Mouse (Mus musculus) layer of hippocampus, adult 9-11 months (tissue): ENCODE measurements around the gene Kcnj15.

ENCODE experiments used
- DNase-seq: peaks from one replicate; pipeline ENCODE4 v3.0.0; 2022

Kcnj15 gene

DNA sequence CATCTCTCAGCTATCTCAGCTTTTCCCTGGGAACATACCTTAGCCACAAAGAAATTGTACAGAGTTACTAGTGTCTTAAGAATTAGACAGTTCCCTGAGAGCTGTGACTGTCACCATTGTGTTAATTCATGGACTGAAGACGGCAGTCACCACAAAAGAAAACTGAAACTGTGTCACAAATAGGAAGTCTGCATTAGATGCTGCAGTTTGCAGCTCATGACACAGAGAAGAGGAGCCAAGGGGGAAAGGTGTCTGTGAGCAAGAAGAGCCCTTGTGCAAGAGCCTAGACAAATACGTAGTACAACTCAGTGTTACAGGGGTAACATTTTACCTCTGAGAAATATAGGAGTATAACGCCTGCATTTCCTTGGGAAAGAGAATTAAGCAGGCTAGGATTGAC, 40.3 kb downstream of the Kcnj15 start:
- peak; percentile 19 for DNase-seq

DNA sequence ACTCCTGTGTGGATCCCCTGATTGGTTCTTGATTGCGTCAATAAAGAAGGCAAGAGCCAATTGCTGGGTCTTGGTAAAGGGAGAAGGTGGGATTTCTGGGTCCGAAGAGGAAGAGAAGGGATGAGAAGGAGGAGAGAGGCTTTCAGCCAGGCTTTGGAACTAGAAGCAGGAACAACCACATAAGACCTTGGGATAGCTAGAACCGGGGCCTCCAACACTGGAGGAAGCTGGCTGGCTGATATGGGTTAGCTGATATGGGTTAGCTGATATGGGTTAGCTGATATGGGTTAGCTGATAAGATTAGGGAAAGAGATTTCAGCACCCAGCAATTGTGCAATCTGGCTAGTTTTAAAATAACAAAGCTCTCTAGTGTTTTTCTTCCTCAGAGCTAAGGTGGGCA, 44.3 kb downstream of the Kcnj15 start:
- DNase-seq: no peak

DNA sequence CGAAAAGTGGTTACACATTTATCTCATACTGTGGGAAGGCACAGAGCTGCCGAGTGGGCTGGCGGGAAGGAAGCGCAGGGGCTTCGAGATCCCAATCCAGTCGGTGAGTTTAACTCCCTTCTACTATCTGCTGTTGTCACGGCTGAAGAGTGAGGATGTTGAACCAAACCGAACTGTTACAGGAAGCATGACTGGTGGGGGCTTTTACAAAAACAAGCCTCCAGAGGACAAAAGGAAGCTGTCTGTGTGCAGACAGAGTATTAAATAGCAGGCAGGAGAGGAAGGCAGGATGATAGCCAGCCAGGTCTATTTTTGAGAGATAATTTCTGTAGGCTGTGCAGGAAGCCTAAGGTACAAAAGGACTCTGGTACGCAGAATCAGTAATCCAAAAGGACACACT, 46.3 kb downstream of the Kcnj15 start:
- DNase-seq: peak; percentile 28

DNA sequence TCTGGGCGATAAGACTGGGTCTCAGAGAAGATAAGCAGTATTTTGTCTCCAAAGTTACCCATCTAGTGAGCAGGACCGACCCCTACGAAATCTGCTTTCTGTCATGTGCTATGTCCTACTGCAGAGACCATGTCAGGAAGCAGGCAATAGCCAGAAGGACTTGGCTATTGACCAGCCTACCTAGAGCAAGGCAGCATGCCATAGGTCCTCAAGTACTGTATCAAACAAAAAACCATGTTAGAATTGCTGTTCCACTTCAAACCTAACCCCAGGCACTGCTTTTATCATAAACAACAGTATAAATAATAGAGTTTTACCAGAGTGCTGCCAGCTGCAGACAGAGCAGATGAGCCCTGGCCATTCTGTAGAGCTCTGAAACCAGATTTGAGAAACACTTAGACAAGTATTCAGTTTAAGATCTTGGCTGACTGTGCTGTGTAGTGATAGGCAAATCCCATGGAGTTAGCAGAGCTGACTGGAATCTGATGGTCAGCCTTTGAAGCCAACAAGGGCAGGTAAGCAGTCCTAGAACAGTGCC, 50.5 kb downstream of the Kcnj15 start:
- no peak for DNase-seq

DNA sequence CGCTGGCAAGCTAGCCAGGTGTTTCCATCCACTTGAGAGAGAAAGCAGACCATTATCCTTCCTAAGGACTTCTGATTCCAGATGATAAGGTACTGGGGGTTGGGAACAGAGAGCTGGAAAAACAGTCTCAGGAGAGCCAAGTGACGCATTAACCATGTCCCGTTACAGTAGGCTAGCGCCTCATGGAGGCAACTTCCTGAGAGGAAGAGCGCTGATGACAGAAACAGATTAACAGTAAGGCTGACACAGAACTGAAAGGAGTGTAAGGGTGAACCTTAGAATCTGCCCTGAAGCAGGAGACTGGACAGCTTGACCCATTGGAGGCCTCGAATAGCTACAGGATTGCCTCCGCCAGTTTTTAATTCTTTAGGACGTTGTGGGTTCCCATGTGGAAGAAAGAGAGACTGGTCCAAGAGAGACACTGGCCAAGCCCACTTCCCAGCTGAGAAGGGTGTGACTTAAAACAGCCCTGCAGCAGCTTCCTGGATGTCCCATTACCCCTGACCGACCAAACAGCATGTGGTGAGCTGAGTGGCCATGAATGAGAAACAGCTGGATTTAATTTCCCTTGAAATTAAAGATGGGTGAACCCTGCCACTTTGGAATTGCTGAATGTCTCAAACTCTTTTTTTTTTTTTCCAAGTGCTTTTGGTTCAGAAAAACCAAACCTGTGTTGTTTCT, 64.7 kb downstream of the Kcnj15 start:
- DNase-seq: no peak

DNA sequence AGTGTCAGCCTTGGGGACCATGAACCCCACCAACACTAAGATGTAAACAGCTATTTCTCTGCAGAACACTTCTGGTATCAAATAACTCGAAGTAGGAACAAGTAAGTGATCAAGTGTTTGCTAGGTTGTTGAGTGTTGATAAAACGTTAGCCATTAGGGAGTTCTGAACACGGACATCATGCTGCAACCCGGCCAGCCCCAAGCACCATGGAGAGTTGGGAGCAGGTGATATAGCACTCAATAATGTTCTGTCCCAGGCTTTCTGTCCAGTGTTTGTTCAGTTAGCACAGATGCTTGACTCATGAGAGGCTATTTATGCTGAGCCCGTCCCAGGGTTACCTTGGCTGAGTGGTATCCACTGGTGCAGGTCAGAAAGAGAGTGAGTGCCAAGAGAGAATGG, 74.8 kb downstream of the Kcnj15 start:
- DNase-seq: no peak

DNA sequence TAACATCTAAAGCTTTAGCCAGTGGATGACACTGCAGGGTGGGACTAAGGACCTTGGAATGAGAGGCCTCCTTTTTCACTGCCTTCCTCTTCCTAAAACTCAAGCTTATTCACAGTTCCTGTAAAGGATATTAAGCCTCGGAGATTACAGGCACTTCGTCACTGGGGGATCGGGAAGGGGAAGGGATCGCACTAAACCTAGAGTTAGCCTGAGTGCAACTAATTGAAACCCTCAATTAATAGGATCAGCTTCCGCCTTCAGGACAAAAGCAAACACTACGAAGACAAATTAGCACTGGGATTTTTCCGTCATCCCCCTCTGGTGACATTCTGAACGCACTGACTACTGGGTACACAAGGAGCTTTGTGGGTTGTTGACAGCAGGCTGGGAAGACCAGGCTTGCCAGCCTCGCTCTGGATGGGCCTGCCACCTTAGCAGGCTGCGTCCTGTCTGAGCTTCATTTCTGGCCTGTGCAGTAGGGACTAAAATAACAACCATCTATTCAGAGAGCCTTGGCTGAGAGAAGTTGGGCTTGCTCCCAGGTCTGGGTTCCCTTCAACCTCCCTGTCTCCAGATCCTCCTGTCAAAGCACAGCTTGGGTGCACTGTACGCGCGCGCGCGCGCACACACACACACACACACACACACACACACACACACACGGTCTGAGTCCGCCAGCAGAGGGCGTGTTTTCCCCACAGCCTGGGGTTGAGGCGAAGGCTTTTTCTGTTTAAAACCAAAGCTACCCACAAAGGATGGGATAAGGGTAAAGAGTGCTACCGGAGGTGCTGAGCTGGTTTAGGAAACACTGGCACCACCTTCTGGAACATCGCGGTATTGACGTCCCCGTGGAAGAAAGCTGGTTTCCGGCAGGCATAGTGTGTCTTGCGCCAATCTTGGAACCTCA, 83.8 kb downstream of the Kcnj15 start:
- peak; percentile 90 for DNase-seq

DNA sequence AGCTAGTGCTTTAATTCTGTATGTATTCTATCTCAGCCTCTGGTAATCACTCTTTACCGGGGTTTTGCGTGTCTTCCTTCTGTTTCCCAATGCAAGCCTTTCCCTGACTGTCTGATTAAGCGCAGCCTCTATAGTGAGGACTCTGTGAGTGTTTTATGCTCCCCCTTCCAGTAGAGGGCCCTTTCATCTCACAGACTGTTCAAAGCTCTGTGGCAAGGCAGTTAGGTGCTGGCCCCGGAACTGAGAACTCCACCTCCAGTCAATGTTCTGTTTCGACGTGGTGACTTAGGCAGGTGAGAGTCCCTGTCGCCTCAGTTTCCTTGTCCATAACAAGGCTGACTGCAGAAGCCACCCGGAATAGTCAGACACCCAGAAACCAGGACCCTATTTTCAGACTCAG, 84.7 kb downstream of the Kcnj15 start:
- no peak for DNase-seq

DNA sequence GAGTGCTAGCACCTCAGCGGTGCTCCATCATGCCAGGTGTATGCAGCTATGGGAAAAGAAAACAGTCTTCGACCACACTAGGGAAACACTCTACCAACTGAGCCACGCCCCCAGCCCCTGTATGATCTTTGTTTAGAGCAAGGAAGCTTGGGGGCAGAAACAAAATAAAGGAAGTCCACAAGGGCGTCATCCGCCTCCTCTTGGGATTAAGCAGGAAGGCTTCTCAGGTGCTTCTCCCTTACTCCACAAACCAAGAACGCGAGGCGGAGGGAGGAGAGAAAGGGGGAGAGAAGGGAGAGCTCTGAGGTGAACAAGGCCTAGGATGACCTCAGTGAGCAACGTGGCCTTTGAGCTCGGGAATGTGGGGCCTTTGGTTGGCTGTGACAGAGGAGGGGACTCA, 87.6 kb downstream of the Kcnj15 start:
- no peak for DNase-seq

DNA sequence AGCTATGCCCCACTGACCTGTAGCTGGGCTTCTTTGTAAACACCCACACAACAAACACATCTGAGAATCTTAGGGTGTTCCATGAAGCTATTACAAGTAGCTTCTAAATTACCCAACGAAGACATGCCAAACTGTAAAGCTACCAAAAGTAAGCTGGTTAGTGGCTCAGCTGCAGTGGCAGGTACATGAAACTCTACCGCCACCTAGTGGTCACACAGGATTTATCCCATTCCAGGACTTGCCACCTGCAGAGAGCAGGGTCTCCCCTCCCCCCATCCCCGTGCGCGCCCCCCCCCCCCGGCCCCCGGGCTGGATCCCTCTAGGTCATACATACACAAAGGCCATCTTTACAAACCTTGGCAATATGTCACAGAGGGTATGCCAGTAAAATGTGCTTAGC, 88.5 kb downstream of the Kcnj15 start:
- DNase-seq: peak; percentile 63

DNA sequence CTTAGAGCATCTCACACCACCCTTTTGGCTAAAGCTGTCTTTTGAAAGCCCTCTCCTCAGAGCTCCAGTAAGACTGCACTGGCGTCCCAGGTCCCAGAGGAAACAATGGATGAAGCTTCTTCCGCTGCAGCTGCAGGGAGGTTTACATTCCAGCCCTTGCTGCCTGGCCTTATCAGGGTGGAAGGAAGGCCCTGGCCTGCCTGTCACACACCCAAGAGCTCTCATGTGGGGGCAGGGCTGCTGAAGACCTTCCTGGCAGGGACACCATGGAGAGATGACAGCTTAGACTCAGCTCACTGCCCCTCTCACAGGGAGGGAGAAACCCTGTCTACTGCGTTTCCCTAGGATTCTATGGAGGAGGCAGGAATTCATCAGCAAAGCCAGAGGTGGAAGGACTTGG, 89.8 kb downstream of the Kcnj15 start:
- no peak for DNase-seq

DNA sequence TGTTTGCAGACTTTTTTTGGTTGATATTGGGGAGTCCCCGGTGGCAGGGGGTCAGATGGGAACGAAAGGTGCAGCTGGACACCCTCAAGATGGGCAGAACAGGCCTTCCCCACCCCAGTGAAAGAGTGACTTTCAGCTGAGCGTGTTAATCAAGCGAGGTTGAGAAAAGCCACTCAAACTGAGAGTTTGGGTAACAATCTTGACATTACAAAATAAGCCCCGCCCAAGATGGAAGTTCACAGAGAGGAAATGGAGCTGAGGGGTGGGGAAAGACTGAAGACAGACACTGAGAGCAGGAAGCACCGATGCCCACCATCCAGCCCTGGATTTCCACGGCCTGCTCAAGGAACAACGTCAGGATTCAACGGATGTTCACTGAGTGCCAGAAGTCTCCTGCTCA, 91.2 kb downstream of the Kcnj15 start:
- no peak for DNase-seq

DNA sequence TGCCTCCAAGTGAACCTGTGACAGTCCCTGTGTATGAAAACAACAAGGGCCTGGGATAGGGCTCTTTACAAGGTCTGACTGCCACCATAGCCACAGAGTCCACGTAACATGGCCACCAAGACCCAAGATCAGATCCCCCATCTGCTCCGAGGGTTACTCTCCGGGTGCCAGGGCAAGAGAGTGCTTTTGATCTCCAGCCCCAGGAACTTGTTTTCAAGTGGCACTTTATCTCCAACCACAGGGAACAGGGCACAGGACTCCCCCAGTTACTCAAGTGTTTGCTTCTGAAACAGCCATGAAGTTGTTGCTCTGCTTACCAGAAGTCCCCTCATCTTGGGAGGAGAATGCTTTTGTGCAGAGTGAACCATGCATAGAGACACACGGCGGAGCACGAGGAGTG, 92.0 kb downstream of the Kcnj15 start:
- no peak for DNase-seq

DNA sequence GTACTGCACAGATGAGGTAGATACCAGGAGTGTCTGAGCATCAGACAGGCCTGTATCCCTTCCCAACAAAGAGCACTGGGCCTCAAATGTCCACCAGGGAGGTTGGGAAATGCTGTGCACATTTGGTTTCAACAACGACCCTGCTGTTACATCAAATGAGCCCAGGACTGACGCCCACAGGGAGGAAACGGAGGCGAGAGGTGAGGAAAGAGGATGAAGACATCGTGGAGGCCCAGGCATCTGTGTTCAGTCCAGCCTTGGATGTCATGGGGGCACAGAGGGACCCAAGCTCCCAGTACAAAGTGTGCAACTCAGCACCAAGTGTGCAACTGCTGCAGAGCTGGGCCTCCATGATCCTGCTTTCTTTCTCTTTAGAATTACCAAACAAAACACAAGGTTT, 92.4 kb downstream of the Kcnj15 start:
- no peak for DNase-seq
